Mouse (Mus musculus): ENCODE data around the gene Tnip1. TPM values are rescaled to one million over a fixed set of nuclear protein-coding genes. Genes with fewer than 3 reads are reported as not detected.

The Tnip1 gene
- total RNA-seq, 2 experiments from 2014 or later = 26.7 to 32.7 TPM

DNA sequence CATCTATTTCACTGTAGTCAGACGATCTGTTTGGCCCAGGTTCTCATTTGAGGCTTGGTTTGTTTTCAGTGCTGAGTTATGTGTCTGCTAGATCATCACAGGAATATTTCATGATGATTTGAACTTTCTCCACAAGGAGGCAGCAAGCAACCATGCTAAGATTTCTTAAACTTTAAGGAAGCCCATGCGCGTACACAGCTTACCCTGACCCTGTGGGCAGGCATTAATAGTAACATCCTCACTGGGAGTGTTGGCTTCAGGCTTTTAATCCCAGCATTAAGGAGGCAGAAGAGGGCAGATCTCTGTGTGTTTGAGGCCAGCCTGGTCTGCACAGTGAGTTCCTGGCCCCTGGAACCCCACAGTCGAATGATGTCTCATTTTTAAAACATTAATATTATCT is 83.3 kb downstream of the Tnip1 start:
- DNase-seq = peak; percentile 85 to 87

GRCm38 (mm10) chr11:54878893-54879292 is 83.8 kb downstream of the Tnip1 start:
- no peak for DNase-seq

- no peak for DNase-seq
These were observed 86.7 kb downstream of the Tnip1 start for GRCm38 (mm10) chr11:54876031-54876430.

- peak; percentile 22 to 28 for DNase-seq
These were observed 90.7 kb downstream of the Tnip1 start for GRCm38 (mm10) chr11:54871831-54872537.

- no peak for DNase-seq
These were observed 93.4 kb downstream of the Tnip1 start for GRCm38 (mm10) chr11:54869318-54869717.

DNA sequence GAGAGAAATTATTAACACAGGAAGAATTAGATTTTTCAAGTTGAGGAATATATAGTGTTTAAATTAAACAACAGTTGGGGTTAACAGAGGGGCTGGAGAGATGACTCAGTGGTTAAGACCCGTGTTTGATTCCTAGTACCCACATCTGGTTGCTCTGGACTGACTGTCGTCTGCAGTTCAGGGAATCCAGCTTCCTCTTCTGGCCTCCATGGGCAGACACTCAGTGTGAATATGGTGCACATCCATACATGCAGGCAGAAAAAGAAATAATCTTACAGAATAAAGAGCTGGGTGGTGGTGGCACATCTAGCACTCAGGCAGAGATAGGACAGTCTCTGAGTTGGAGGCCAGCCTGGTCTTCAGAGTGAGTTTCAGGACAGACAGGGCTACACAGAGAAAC is 94.3 kb downstream of the Tnip1 start:
- DNase-seq = no peak

DNA sequence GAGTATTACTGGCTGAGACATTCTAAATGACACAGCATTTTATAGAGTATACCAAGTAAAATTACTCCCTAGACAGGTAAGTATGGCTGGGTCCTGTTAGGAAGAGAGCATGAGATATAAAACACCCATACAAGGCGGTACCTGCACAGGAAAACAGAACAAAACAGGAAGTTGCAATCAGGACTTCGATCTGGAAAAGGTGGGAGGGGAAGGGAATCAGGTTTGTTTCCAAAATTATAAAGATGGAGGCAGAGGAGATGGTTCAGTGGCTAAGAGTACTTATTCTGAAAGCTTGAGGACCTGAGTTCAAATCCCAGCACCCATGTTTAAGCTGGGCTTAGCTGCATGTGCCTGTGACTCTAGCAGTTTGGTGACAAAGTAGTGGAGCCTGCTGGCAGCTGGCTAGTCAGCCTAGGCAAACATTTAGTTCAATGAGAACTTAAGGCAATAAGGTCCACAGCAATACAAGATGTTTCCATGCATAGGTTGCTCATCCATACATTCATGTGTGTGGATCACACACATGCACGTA is 94.7 kb downstream of the Tnip1 start:
- DNase-seq = no peak

DNA sequence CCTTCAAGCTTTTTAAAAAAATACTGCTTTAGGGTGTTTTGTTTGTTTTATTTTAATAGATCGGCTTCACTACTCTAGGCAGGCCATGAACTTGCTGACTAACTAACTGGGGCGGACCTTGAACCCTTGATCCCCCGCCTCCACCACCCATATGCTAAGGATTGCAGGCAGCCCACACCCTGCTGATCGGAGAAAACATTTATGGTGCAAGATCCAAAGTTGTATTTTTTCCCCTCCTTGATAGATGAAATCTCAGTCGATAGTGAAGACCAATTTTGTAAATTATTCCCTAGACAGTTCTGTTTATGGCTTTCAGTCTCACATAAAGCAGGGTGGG is 95.7 kb downstream of the Tnip1 start:
- DNase-seq = no peak

GRCm38 (mm10) chr11:54866119-54867048 is 96.3 kb downstream of the Tnip1 start, which contains the start of gene Hint1:
Hint1 (plus strand) TSS chr11:54866383.
- DNase-seq = peak; percentile 94 to 95

GRCm38 (mm10) chr11:54865330-54866085 is 97.2 kb downstream of the Tnip1 start:
- DNase-seq = peak in 1 of 2 experiments; percentile 21

DNA sequence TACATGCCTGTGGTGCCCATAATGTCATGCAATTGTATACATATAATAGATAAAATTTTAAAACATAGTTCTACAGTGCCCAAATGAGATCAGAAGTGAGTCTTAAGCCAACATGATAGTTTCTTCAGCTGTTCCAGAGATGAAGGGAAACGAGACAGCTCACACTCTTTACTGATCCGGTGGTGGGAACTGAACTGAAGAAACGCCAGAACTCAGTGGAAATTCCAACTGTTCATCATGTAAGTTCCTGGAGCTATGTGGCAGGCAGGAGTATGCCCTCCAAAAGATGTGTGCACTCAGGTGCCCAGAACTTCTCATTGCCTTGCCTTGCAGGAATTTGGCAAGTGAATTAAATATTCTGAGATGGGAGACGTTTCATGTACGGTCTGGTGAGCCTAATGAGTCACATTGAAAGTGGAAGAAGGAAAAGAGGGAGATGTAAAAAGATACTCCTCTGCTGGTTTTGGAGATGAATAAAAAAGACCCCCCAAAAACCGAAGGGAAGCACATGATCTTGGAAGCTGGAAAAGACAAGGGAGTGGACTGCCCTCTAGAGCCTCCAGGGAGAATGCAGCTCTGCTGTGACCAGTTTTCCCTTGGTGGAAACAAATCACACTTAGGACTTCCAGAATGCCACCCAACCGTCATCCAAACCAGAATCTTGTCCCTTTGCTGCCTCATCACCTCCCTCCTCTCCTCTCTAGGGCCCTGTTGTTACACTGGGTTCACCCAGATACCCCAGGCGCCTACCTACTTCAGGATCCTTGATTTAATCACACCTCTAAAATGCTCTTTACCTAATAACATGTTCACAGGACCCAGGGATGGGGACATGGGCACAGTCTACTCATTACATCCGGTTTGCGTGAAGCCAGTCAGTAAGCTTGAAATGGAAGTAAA is 99.8 kb downstream of the Tnip1 start:
- peak; percentile 50 to 79 for DNase-seq

DNA sequence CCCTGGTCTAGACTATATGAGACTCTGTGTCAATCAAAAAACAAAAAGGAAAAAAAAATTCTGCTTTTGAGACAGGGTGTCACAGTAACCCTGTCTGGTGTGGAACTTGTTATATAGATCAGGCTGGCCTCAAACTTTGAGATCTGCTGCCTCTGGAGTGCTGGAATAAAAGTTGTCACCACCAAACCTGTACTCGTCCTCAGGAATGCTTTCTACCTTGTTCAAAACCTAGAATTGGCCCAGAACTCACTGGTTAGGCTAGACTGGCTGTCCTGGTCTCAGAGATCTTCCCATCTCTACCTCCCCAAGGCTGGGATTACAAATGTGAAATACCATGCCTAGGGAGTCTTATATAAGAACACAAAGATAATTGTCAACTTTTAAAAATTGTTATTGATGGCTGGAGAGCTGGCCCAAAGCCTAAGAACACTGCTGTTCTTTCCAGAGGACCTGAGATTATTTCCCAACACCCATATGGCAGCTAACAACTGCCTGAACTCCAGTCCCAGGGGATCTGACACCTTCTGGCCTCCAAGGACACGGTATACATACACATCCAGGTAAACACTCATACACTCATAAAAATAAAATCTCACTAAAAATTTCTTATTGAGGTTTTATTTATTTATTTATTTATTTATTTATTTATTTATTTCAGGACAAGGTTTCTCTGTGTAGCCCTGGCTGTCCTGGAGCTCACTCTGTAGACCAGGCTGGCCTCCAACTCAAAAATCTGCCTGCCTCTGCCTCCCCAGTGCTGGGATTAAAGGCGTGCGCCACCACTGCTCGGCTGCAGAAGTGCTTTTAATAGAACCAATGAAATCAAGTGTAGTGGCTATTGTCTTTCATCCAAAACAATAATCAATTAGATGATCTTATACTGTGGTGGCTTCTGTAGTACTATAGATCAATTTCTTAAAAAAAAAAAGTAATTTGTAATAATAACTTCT is 101.0 kb downstream of the Tnip1 start:
- peak in 1 of 2 experiments; percentile 22 for DNase-seq

Other genes with a start within 250 kb of the Tnip1 start
- gene Cdc42se2, start 175.2 kb downstream of the Tnip1 start, total RNA-seq (2021) = 10 to 100 TPM; 21.1 to 24.6 TPM
- 10 to 100 TPM; 30.9 to 34.4 TPM for gene Lyrm7, start 102.0 kb downstream of the Tnip1 start, total RNA-seq (2021)
- 100 to 1,000 TPM; 303 to 309 TPM for gene Hint1, start 96.5 kb downstream of the Tnip1 start, total RNA-seq (2021)
- 100 to 1,000 TPM; 206 to 329 TPM for gene Gpx3, start 60.5 kb downstream of the Tnip1 start, total RNA-seq (2021)
- gene Anxa6, start 70.5 kb upstream of the Tnip1 start, total RNA-seq (2021) = 100 to 1,000 TPM; 206 to 210 TPM
- gene Ccdc69, start 115.2 kb upstream of the Tnip1 start, total RNA-seq (2021) = 1 to 10 TPM; 5.3 to 8.3 TPM
- gene Gm2a, start 135.2 kb upstream of the Tnip1 start, total RNA-seq (2021) = 10 to 100 TPM in 1 of 2 experiments, 1 to 10 TPM in 1; 9.2 to 13.8 TPM
- not detected for gene Slc36a3, start 188.8 kb upstream of the Tnip1 start, total RNA-seq (2021)
- gene Slc36a2, start 222.2 kb upstream of the Tnip1 start, total RNA-seq (2021) = 10 to 100 TPM; 11.4 to 22.0 TPM
- gene Slc36a1, start 241.4 kb upstream of the Tnip1 start, total RNA-seq (2021) = 10 to 100 TPM; 10.3 to 11.8 TPM

All from heart, adult 18-20 months (tissue).